Mouse (Mus musculus): ENCODE data around the gene Atg4d.
"Not testable (repeated sequence)": the region's sequence is repeated elsewhere in the genome, so short reads cannot be mapped to it uniquely, and the experiment has no call there.

Gene Atg4d

DNA sequence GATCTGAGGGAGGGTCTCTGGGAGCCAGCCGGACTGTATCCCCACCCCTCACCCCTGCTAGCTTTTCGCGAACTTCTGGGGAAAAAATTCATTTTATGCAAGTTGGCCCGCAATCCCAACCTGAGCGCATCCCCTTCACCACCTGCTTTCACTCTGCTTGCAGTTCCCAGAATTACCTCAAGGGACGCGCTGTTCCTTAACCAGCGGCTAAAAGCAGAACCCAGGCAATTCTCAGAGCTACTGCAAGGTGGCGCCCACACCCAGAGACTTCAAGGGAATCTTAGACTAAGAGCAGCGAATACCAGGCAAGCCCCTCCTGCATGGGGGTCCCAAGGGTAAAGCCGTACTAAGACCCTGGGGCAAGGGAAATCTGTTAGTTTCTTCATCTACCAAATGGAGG lies 23.8 kb upstream of the Atg4d start:
- no peak for DNase-seq (ENCODE audit: low spot score)

DNA sequence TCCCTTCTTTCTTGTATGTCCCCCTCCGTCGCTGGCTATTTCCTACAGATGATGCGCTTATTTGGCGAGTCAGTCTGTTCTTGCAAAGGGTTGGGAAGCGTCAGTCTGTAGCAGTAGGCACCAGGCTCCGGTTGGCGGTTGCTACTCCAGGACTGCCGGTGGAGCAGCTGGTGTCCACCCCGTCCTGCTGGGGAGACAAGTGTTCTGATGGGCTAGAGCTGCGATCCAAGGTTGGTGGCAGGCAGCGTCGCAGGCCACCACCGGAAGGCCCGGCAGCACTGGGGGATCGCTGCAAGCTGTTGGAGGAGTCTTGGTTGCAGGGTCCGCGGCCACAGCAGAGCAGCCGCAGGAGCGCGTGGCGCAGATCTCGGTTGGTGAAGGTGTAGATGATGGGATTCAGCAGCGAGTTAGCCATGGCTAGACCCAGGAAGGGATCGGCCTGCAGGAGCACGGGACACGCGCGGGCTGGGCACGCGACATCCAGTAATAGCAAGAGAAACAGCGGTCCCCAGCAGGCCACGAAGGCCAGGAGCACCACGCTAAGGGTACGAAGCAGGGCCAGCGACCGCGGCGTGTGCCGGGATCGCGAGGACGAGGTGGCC lies 21.2 kb upstream of the Atg4d start:
- no peak for DNase-seq (ENCODE audit: low spot score)

- no peak for DNase-seq (ENCODE audit: low spot score)
These were observed 20.5 kb upstream of the Atg4d start for GRCm38 (mm10) chr9:21244428-21245112.

GRCm38 (mm10) chr9:21245113-21245487 lies 20.0 kb upstream of the Atg4d start:
- no peak for DNase-seq (ENCODE audit: low spot score)

GRCm38 (mm10) chr9:21246342-21246741 lies 18.8 kb upstream of the Atg4d start:
- no peak for DNase-seq (ENCODE audit: low spot score)

- DNase-seq (ENCODE audit: low spot score), result no peak
These were observed 16.8 kb upstream of the Atg4d start, which contains the start of gene S1pr5 for GRCm38 (mm10) chr9:21248326-21248725. Gene S1pr5 (minus strand): TSS chr9:21248443.

GRCm38 (mm10) chr9:21249629-21250508 lies 15.2 kb upstream of the Atg4d start:
- no peak for DNase-seq (ENCODE audit: low spot score)

- DNase-seq (ENCODE audit: low spot score), result no peak
These were observed 14.6 kb upstream of the Atg4d start for GRCm38 (mm10) chr9:21250509-21250908.

- no peak for DNase-seq (ENCODE audit: low spot score)
These were observed 13.9 kb upstream of the Atg4d start for GRCm38 (mm10) chr9:21251116-21251735.

DNA sequence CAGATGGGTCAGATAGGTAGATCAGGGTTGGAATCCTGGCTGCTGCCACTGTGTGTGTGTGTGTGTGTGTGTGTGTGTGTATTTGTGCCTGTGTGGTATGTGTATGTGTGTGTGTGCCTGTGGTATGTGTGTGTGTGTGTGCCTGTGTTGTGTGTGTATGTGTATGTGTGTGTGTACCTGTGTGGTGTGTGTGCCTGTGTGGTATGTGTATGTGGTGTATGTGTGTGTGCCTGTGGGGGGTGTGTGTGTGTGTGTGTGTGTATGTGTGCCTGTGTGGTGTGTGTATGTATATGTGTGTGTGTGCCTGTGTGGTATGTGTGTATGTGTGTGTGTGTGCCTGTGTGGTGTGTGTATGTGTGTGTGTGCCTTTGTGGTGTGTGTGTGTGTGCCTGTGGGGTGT lies 10.4 kb upstream of the Atg4d start:
- no peak for DNase-seq (ENCODE audit: low spot score)

- not testable (repeated sequence) for DNase-seq (ENCODE audit: low spot score)
These were observed 8.7 kb upstream of the Atg4d start for GRCm38 (mm10) chr9:21256349-21256748.

DNA sequence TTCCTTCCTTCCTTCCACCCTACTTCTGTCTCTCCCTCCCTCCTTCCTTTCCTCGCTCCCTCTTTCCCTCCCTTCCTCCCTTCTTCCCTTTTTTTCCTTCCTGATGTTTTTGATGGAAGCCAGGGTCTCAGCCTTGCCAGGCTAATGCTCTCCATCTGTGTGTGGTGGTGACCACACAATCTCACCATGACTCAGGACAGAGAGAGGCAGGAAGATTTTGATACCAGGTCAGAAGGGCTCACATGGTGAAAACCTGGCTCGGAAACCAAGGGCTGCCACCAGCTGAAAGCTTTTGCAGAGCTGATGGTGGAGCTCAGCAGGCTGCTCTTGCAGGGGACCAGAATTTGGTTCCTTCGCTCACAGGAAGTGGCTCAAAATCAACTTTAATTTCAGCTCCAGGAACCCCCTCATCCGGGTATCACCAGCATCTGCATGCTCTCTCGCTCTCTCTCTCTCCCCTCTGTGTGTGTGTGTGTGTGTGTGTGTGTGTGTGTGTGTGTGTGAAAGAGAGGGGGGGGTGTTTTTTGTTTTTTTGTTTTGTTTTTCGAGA lies 4.5 kb upstream of the Atg4d start:
- no peak for DNase-seq (ENCODE audit: low spot score)

- DNase-seq (ENCODE audit: low spot score), result no peak
These were observed 3.3 kb upstream of the Atg4d start for GRCm38 (mm10) chr9:21261831-21262230.

DNA sequence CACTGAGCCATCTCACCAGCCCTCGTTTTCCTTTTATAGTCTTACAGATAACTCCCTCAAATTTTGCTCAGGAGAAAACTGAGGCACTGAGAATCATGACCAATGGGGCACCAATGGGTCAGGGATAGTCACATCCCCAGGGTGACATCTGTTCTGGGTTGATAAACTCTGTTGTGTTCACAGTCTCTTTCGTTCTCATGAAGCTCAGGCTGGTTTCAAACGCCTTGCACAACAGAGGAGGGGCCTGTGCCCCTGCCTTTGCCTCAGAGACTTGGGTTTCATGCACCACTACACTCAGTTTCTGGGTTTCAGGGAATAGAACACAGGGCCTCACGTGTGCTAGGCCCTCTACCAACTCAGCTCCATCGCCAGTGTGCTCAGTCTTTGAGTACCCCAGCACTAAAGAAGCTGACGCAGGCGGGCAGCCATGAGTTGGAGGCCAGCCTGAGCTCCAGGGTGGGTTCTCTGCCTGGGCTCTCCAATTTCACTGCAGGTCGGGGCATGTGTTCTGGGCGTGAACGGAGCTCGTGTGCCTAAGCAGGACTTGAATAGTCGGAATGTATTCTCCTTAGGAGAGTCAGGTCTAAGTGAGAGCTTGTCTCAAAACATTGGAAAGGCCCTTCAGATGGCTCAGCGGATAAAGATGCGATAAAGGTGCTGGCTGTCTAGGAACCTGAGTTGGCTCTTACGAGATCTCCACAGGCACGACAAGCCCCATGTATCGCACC lies 657 bp upstream of the Atg4d start:
- no peak for DNase-seq (ENCODE audit: low spot score)

DNA sequence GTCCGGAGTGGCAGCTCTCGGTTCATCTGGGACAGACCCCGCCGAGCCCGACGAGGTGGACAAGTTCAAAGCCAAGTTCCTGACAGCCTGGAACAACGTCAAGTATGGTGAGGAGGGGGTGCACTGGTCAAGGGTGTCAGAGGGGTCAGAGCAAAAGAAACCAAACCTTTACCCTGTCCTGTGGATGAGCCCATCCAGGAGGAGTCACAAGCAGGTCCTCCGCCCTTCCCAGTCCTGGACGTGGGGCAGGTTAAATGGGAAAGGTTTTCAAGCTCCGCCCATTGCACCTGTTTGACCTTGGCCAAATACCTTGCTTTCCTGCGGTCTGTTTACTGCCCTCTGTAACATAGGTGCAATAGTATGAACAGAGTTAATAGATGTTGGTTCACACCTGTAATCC lies 518 bp downstream of the Atg4d start:
- DNase-seq (ENCODE audit: low spot score), result no peak

GRCm38 (mm10) chr9:21266889-21267288 lies 1.8 kb downstream of the Atg4d start:
- DNase-seq (ENCODE audit: low spot score), result no peak

DNA sequence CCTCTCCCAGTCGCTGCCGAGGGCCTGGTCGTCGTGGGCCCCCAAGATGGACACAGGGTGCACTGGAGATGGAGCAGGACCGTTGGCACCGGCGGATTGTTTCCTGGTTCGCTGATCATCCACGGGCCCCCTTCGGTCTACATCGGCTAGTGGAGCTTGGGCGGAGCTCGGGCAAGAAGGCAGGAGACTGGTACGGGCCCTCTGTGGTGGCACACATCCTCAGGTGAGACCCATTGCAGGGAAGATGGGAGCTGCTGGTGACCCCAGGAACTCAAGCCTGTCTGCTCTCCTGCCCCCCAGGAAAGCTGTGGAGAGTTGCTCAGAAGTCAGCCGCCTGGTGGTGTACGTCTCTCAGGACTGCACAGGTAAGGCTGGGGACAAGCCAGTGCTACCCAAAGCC lies 3.2 kb downstream of the Atg4d start:
- no peak for DNase-seq (ENCODE audit: low spot score)

GRCm38 (mm10) chr9:21269590-21269989 lies 4.5 kb downstream of the Atg4d start:
- not testable (repeated sequence) for DNase-seq (ENCODE audit: low spot score)

- no peak for DNase-seq (ENCODE audit: low spot score)
These were observed 7.3 kb downstream of the Atg4d start for GRCm38 (mm10) chr9:21272391-21272790.

DNA sequence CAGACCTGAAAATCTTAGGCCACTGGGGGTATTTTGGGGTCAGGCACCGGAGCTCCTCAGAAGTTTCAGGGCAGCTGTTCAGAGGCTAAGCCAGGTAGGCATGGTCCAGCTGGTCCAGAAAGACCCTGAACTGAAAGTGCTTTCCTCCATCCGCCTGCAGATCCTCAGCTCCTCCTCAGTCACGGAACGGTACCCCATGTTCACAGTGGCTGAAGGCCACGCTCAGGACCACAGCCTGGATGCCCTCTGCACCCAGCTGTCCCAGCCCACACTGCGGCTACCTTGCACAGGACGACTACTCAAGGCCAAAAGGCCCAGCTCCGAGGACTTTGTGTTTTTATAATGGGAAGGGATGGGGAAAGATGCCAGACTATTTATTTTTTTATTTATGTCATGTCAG lies 8.0 kb downstream of the Atg4d start:
- no peak for DNase-seq (ENCODE audit: low spot score)

DNA sequence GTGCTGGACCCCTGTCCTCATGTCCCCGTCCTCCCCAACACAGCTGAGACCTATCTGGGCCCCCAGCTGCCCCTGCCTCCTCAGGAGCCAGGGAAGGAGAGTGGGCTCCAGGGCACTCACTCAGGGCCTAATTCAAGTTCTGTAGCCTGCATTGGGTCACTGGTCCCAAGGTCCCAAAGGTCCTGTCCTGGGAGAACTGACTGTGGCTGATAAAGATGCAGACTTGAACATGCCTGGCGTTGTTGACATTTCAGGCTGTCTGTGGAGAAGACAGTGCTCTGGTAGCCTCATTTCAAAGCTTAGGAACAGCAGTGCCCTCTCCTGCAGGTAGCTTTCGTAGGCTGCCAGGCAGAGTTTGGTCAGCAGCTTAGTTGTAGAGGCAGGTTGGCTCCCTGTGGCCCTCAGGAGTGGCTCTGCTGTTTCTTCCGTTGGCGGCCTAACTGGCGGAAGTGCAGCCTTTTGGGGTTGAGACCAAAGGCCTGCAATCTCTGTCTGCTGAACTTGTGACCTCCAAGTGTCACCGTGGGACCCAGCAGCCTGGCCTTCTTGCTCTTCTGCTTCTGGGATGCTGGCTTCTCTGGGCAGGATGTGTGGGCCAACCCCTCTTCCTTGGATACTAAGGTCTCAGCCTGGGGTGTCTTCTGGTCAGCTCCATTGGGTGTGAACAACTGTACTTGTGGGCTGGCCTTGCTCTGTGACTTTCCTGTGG lies 8.6 kb downstream of the Atg4d start:
- DNase-seq (ENCODE audit: low spot score), result no peak

Data from ovary, postnatal 10 days (tissue).